Mouse (Mus musculus) adrenal gland, postnatal 36 days (tissue): Measurements from ENCODE around the gene Kcnmb1. TPM values are rescaled to one million over a fixed set of nuclear protein-coding genes. Genes with fewer than 3 reads are reported as not detected.

Experiments
- DNase-seq, 2 experiments: peaks; one replicate each; pipeline ENCODE4 v3.0.0; 2021; ENCODE audit warnings: mixed read lengths in 1 of 2
- total RNA-seq, 2 experiments: library from RNA; stranded (reverse); gene quantifications; 2 replicates each; pipeline ENCODE4 v1.2.3; 2021

Kcnmb1 gene
- total RNA-seq, 2 experiments from 2014 or later, result 0.13 TPM

DNA sequence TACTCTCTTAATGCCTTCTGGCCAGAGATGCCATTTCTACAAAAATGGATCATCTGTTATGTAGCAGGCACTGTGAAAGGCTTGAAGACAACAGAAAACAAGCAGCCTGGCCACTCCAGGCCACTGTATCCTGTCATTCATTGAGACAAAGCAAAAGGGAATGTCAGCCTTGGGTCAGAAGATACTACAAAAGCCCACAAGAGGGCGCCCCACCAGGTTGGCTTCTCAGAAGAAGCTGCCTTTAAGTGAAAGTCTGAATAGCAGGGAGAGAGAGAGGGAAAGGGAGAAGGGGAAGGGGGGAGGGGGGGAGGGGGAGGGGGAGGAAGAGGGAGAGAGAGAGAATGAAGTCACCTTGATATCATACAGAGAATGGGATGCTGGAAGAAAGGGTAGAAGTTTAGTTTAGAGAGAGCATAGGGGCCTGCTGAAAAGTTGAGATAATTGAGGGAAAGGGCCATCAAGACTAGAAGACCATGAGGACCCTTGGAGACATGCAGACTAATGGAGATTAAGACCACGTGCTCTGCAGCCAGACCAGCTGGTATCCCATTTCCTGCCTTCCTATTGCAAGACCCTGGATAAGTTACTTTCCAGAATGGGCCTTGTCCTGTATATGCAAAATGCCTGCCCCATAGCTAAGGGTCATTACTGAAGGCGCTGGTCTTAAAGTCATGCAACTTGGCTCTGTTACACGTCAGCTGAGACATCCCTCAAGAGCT, 18.6 kb upstream of the Kcnmb1 start:
- peak; percentile 25 to 31 for DNase-seq

DNA sequence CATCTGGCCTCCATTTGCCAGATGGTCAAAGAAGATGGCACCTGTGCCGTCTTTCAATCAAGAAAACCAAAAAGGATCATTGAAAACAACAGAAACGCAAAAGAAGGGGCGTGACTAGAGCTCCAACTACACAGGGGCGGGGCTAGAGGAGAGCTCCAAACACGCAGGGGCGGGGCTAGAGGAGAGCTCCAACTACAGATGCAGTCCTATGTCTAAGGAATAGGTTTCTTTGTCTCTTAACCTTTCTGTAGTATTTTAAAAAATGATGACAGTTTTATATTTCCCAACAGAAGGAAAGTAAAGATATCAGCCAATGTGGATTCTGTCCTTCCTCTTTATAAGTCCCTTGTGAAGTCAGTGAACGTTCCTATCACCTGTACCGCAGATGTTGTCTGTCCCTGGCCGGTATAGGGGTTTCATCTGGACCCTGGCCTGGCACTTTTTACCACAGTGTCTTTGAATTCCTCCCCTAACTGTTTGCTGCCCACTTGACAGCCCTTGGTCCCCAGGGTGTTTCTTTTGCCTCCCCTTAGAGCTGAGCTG, 18.0 kb upstream of the Kcnmb1 start:
- DNase-seq, result no peak

DNA sequence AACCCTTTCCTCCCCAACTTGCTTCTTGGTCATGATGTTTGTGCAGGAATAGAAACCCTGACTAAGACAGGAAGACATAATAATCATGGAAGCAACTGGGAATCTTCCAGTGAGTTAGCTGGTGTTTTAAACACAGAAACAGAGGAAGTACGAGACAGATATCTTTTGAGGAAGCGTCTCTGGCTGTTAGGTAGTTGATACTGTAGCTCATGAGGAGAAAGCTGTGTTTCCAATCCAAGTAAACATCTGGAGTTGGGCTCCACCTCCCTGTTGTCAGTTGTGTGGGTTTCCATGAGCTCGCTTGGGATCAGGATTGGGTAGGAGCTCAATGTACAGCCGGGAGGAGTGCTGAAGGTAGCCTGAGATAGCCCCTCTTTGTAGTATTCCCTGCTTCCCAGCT, 16.3 kb upstream of the Kcnmb1 start:
- no peak for DNase-seq

DNA sequence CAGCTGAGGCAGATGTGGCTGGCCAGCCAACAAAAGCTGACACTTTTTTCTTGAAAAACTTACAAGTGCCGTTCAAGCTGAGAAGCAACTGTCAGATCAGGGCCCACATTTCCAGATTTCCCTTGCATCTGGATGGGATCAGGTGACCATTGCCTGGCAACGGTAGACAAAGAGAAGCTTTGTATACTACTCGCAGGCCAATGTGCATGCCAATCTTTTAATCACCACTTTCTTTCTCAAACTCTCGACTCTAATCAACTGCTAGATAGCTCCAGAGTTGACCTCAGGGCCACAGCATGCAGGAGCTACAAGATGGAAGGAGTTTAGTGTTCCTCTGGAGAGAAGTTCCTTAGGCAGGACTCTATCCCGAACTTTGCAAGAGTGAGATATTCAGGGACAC, 11.7 kb upstream of the Kcnmb1 start:
- DNase-seq, result no peak

DNA sequence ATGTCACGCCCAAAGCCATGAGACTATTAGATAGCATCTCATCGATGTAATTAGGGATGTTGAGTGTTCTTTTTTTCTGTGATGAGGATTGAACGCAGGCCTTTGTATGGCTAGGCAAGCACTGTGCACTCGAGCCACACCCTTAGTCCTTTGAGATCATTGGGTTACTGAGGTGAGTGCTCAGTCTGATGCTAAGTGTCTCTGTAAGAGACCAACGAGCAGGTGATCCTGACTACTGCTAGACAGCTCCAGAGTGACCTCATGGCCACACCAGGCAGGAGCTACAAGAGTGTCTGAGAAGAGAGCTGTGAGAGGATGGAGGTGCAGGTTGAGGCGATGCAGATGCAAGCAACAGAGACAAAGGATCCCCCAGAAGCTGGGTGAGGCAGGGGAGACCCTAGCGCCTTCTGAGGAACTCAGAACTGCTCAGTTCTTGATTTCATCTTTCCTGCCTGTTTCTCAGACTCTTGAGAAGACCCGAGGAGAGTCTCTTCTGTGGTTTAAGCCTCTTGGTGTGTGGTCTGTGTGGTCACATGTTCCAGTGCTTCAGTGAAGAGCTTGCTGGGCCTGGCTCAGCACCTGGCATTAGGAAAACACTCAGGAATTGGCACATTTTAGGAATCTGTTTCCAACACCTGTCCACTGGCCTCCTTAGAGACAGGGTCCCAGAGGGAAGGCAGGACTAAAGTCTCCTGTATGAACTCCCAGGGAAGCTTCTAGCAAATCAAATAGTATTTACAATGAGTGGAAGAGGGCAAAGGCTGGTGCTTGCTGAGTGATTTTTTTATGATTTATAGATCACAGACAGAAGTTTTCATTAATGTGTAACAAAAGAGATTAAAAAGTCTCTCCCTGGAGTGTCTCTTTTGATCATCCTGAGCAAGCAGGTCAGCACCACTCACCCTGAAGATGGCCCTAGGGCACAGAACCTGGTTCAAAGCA, 10.9 kb upstream of the Kcnmb1 start:
- DNase-seq, result no peak

DNA sequence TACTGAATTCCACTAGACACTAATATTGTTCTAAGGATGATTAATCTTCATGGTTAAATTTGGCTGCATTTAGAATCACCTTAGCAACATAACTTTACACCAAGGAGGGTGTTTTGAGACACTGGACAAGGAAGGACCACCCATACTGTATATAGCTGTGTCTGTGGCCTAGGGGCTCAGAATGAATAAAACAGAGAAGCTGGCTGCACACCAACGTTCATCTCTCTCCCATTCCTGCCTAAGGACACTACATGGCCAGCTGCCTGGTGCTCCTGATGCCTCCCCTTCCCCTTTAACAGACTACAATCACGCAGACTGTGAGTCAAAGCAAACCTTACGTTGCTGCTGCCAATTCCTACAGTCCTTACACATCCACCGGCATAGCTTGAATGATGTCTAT, 6.8 kb upstream of the Kcnmb1 start:
- no peak for DNase-seq

DNA sequence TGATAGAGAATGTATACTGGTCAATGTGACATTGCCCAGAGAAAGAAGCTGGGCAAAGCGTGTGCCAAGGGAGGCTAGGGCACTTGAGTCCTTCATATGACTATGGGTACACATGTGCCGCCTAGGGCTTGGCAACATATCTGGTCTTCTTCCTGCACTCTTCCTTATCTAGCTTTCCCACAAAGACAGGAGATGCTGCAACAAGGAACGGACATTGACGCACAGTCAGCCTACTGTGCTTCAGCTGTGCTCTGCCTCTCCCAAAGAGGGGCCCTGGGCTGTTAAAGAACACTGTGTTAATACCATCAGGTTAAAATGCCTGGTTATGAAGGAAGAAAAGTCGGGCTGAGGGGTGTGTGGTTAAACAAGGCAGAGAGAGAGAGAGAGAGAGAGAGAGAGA, 6.2 kb upstream of the Kcnmb1 start:
- DNase-seq, result no peak

DNA sequence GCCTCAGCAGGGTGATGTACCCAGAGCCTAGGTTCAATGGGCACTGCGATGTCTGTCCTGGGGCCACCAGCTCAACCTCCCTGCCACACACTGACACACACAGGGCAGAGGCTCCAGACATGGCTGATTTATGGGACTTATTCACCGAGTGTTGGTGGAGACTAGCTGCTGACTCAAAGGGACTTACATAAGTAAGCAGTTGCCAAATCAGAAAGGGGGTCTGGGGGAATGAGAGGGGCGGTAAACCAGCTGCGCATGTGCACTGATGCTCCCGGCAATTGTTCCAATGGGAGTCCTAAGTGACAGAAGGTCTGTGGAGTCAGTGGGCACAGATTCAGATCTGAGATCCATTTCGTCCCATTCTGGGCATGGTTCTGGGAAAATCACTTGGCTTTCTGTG, 5.2 kb upstream of the Kcnmb1 start:
- DNase-seq, result no peak

DNA sequence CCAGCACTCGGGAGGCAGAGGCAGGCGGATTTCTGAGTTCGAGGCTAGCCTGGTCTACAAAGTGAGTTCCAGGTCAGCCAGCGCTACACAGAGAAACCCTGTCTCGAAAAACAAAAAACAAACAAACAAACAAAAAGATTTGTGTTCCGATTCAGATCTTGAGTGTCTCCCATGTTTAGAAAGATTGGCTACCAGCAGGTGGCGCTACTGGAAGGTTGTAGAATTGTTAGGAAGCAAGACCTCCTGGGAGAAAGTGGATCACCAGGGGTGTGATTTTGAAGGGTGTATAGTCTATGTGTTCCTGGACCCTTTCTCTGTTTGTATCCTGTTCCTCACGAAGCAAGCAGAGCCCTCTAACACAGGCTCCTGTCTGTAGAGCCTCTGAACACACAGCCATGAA, 4.1 kb upstream of the Kcnmb1 start:
- DNase-seq, result peak; percentile 42 to 50

DNA sequence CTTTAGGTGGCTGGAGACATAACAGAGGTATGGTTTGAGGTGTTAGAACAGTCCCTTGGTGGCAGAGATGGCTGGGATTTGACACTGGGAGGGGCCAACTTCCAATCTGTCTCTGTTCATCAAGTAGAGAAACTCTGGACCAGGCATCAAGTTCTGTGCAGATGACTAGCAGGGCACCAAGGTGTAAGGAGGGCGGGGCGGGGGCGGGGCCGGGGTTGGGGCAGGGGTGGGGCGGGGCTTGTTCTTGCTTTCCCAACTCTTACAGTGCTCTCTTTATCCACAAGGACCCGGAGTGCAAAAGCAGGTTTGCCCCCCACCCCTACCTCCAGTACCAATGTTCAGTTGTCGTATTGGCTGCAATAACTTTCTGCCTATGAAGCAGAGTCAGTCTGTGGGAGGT, 635 bp upstream of the Kcnmb1 start:
- no peak for DNase-seq

DNA sequence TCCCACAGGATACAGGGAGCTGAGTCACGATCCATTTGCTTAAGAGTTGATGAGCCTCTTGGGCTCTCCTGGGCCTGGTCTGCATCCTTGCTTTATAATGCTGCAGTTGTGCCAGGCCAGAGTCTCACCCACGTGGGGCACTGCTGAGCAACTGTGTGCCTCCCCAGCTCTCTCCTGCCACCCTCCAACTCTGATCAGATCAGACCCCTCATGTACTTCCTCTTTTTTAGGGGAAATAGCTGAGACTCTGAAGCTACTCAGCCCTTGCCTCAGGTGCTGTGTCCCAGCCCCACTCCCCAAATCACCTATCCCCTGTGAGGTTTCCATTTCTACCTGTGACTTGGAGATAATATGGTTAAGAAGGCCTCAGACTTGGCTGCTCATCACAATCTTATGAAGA, 2.6 kb downstream of the Kcnmb1 start:
- no peak for DNase-seq

DNA sequence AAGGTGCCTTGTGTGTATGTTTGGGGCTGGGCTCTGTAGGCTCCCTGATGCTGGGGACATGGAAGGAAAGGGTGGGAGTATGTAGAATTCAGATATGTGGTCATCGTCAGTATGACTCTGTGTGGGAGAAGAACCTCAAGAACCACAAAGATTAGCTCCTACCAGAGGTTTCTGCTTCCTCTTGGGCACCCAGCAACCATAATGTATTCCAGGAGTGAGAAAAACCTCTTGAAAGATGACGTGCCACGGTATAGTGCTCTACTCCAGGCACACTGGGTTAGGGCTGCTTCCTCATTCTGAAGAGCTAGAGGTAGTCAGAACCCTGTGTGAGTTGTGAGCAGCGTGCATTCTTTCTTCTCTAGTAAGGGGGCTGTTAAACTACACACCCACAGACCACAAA, 4.9 kb downstream of the Kcnmb1 start:
- no peak for DNase-seq

DNA sequence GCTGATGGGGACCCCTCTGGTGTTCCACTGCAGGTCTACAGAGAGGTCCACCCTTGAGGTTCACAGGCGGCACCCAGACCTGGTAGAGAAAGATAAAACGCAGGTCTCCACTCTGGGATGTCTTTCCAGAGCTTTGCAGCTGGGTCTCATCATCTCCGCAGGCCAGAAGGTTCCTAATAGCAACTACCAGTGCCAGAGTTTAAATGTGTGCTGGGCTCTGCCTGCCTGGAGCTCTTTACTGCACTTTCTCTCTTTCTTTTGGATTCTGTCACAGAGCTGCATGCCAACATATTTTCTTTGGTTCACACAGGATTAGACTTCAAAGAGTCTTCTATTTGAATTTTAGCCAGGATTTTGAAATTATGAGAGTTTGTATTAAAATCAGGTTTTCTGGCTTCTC, 6.4 kb downstream of the Kcnmb1 start:
- no peak for DNase-seq

DNA sequence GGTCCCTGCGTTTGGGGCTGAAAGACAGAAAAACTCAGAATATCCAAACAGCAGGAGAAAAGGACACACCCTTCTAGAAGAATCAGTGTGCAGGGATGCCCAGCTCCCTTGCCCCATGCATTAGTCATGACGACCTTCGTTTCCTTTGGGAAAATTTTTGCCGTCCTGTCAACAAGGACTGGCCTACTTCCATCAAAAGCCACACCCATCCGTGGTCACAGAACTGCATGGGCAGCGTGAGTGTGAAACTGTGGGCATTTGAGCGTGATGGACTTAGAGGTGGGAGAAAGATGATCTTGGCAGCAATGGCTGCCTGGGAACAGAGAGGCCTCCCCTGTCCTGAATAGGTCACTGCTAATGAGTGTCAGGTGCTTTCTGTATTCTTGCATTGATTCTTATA, 9.3 kb downstream of the Kcnmb1 start:
- peak in 1 of 2 experiments; percentile 13 for DNase-seq

DNA sequence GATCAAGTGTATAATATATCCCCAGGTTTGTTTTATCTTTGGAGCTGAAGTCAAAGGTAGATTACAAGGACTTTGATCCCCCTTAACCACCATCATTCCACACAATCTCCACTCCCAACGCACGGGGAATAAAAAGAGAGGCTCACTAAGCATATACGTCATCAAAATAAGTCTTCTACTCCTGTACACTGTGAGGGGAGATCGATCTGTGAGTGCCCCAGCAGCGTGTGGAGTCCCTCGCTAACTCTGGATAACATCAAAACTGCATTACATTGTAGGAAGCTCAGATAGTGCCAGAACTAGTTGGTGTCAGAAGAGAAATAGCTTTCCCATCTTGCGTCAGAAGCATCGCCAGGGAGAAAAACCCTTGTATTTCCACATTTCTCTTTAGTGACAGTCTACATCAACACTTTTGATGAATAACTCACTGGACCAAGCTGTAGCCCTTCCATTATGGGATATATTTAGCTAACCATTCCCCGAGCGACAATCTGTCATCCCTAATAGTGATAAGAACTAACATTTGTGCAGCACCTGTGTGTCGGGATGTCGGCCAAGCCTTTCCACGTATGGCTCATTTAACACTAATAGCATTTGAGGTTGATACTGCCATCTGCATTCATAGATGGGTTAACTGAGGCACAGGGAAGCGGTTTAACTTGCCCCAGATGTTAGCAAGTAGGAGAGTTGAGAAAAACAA, 11.7 kb downstream of the Kcnmb1 start:
- no peak for DNase-seq

DNA sequence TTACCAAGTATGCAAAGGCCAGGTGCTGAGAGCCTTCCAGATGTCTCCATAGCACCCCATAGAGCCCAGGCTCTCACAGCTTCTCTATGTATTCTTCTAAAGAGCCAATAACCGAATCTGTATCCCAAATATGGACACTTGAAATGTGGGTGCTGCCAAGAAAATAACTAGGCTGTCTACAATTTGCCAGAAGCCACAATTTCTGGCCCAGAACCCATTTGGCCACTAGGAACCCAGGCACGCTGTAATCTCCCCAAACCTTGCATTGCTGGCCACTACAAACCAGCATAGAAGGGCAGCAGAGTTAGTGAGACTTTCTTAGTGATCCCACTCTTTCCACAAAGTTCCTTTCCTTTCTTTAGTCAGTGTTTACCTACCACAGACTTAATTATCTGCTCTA, 12.3 kb downstream of the Kcnmb1 start:
- DNase-seq, result no peak

DNA sequence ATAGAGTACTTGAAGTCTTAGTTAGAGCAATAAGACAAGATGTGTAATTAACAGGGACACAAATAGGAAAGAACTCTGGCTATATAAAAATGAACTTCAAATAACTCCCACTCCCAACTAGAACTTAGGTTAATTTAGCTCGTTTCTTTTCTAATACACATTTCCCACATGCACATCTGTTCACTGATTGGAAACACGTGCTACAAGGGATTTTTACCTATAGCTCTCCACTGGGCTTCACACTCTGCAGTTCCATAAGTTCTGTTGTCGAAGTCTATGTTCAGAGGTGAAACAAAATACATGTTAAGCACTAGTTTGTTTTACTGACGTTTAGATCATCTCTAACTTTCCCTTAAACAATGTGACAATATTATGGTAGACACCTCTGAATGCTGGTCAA, 17.3 kb downstream of the Kcnmb1 start:
- no peak for DNase-seq

DNA sequence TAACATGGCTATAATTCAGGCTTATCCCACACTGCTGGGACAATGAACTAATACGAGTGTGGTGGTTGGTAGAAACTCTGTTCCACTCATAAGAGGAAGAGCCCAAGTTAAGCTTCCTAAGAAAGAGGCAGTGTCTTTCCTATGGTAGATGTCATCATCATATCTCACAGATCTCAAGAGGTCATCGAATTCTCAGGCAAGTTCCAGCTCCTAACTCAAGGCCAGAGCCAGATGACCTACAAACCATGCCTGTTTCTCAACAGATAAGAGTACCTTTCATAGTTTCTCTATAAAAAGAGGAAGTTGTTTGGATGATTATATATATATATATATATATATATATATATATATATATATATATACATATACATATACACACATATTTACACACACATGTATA, 23.7 kb downstream of the Kcnmb1 start:
- DNase-seq, result no peak

DNA sequence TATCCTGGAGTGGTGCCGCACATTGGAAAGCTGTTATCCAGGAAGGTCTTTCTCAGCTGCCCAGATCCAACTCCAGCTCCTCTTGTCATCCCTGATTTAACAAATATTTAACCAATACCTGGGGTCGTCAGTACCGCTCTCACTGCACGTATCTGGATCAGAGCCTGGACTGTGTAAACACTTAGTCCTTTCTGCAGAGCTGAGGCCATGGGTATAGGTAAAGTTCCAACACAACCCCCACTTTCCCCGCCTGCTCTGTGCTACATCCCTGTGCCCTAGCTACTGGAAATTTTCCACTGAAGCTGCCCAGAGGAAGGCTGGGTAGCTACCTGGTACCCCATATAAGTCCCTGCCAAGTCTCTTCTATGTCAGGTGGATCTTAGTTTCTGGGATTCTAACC, 27.2 kb downstream of the Kcnmb1 start:
- no peak for DNase-seq

DNA sequence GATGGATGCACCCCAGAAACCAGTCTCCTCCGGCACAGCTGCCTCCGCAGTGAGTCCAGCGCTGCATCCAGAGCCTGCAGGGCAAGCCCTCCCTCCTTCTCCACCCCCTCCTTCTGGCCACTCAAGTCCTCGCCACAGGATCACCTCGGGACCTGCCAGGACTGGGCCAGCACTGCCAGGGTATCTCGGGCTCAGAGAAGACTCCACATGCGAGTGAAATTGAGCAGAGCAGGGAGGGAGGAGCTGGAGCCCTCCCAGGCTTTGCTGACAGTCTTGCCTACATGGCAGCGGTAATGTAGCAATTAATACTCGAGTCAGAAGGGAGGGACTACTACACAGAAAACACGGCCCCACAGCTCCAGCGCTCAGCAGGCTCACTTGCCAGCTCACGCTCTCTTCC, 30.1 kb downstream of the Kcnmb1 start, which contains the start of gene Kcnip1:
Gene Kcnip1 (minus strand): TSS at position 215 of the 400 bp plus-strand sequence.
- no peak for DNase-seq

DNA sequence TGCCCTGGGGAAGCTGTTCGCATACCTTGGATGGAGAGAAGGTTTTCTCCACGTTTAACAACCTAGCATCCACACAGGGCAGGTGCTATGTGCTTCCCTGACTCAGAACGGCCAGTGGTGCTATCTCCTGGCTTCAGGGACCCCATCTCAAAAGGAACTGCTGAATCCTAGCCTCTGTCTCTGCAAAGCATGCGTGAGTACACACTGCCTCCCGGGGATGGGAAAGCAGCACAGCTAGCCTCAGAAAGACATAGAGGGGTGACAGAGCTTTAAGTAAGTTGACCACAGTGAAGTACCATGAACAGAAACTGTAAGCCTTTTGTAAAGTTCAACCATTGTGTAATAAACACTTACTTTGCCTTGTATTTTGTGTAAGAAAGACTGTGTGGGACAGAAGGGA, 30.7 kb downstream of the Kcnmb1 start:
- no peak for DNase-seq

DNA sequence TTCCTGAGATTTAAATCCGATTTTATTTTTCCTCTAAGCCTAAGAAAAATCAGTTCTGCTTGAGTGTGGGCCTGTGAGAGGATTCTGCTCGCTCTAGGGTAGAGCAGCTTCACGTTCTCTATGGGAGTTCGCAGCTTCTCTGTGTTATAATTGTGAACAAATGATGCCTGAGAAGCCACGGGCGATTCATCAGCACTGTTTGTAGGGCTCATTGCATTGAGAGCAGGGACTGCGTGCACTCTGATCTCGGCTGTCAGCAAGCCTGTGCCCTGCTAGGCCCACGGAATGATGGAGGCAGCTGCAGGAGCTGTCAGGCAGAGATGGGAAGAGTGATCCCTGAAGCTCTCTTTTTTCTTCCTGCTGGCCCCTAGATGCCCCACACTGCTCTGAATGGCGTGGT, 35.4 kb downstream of the Kcnmb1 start:
- DNase-seq, result no peak

DNA sequence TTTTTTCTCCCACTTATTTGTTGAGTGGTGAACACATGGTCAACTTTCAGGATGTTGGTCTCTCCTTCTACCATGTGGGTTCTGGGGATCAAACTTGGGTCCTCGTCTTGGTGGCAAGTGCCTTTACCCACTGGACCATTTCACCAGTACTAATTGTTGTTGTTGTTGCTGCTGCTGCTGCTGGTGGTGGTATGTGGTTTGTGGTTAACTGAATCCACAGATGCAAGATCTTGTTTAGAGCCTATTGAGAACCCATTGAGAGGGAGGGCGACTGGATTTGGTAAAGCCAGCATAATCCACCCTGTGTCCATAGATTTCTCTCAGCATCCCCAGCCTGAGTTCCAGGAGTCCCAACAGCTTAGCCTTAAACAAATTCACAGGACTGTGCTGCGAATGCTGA, 37.6 kb downstream of the Kcnmb1 start:
- DNase-seq, result no peak
